Mouse (Mus musculus) hindbrain, embryonic 11.5 days (tissue): Measurements from ENCODE around the gene Dapk3. TPM values are rescaled to one million over a fixed set of nuclear protein-coding genes. Genes with fewer than 3 reads are reported as not detected.

ENCODE experiments used
- ATAC-seq: fragments of 200-750 bp; cut with Nextera tagmentation; 2 replicates; pipeline ENCODE4 v1.8.0; 2017; ENCODE audit warnings: mild to moderate bottlenecking, moderate TSS enrichment, moderate library complexity; ENCODE audit not compliant: low FRiP score
- DNase-seq: peaks from one replicate; pipeline ENCODE4 v3.0.0-alpha.2; 2015; ENCODE audit warnings: low spot score
- H3K27ac ChIP-seq: fragments of 300-500 bp; sonication (generic); 2 replicates; pipeline ENCODE4 v1.5.1; 2014; ENCODE audit warnings: mild to moderate bottlenecking, low read depth, low read length
- H3K27me3 ChIP-seq: fragments of 300-500 bp; sonication (generic); 2 replicates; pipeline ENCODE4 v1.6.1; 2014; ENCODE audit warnings: mild to moderate bottlenecking, low read length, moderate library complexity, mixed read lengths; ENCODE audit not compliant: control insufficient read depth, insufficient read depth
- H3K36me3 ChIP-seq: fragments of 300-500 bp; sonication (generic); 2 replicates; pipeline ENCODE4 v1.6.1; 2014; ENCODE audit warnings: mild to moderate bottlenecking, low read length, moderate library complexity, mixed read lengths; ENCODE audit not compliant: control insufficient read depth, insufficient read depth
- H3K4me1 ChIP-seq: fragments of 300-500 bp; sonication (generic); replicated peaks from 2 replicates; pipeline ENCODE4 v1.6.1; 2014; ENCODE audit warnings: low read length, mixed read lengths; ENCODE audit not compliant: control insufficient read depth, insufficient read depth
- H3K4me2 ChIP-seq: fragments of 300-500 bp; sonication (generic); replicated peaks from 2 replicates; pipeline ENCODE4 v1.6.1; 2014; ENCODE audit warnings: mild to moderate bottlenecking, low read depth, low read length
- H3K4me3 ChIP-seq: fragments of 300-500 bp; sonication (generic); 2 replicates; pipeline ENCODE4 v1.5.1; 2014; ENCODE audit warnings: low read depth, low read length
- H3K9ac ChIP-seq: fragments of 300-500 bp; sonication (generic); 2 replicates; pipeline ENCODE4 v1.6.1; 2014; ENCODE audit warnings: low read depth, low read length
- H3K9me3 ChIP-seq: fragments of 300-500 bp; sonication (generic); 2 replicates; pipeline ENCODE4 v1.6.1; 2016; ENCODE audit warnings: low read length; ENCODE audit not compliant: control insufficient read depth
- WGBS: fragments of 180-500 bp; shearing (Covaris S2); extraction: QIAGEN DNeasy Blood & Tissue Kit; methylation state at CpG from one replicate; pipeline ENCODE4 v1.1.7; 2014; 5-methylcytosine and 5-hydroxymethylcytosine counted together
- polyA plus RNA-seq: library from polyadenylated mRNA; unstranded; fragments of >200 nt; fragmentation: Nextera tagmentation; extraction: Ambion mirVana; gene quantifications from 2 replicates; pipeline ENCODE4 v1.2.1, GENCODE M21; 2014

The Dapk3 gene
- polyA plus RNA-seq, 1 experiment from 2014 or later = 53.3 TPM

DNA sequence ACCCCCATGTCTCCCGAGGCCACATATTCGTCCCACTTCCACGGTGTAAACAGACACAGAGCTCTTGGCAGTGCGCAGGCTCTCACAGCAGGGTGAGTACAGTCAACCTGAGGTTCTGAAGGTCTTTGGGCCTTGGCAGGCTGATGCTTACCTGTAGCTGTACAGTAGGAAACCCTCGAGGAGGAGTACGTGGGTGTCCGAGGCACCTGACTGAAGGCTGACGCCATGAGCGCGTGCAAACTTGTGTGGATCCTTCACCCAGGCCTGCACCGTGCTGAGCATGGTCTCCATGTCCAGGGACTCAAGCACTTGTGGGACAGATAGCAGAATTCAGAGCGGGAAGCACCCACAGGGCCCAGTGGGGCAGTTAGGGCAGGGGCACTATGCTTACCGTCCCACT lies 17.3 kb downstream of the Dapk3 start:
- no peaks in the 10 kb centered on the region for H3K36me3 ChIP-seq
- no peak overlapping the region for H3K27ac ChIP-seq
- H3K4me1 ChIP-seq = 0 out of 2 replicates have a peak, but pooled peaks cover 2% of the 10 kb centered on the region
- peaks cover 16% of the 10 kb centered on the region for H3K27me3 ChIP-seq
- no peak overlapping the region for H3K4me3 ChIP-seq
- WGBS = 85% methylated on average over 13 of the region's 13 CpGs
- H3K9me3 ChIP-seq = no peaks in the 10 kb centered on the region
- ATAC-seq (no peak), DNase-seq (no peak)
- no peak overlapping the region for H3K9ac ChIP-seq
- no peak overlapping the region for H3K4me2 ChIP-seq

DNA sequence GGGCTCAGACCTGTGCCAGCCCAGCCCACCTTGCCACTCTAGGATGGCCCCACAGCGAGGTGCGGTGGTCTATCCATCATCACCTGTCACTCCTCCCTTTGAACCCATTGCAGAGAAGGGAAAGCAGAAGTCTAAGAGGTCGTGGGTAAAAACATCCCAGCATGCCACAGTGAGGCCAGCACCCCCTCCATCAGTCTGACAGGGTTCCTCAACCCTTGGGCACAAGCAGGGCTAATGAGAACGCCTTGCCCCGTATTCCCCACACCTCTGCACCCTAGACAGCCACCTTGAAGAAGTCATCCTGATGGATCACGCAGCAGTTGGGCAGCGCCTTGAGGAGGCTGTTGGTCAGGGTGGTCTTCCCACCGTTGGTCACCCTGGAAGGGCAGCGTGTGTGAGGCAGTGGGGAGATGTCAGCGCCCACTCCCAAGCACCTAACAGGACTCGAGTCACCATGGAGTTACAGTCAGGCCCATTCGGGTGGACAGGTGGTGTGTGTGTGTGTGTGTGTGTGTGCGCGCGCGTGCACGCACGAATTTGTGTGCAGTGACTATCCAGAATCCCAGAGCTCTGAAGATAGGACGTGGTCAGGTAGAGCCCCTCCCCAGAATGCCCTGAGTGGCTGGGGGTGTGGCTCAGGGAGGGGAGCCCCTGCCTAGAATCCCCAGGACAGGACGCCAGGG lies 17.9 kb downstream of the Dapk3 start:
- Histone ChIP-seq H3K36me3 (no peaks in the 10 kb centered on the region), H3K9ac (no peak overlapping the region), H3K27me3 (peaks cover 10% of the 10 kb centered on the region), H3K4me3 (no peak overlapping the region), H3K4me1 (0 out of 2 replicates have a peak, but pooled peaks cover 2% of the 10 kb centered on the region), H3K4me2 (no peak overlapping the region), H3K27ac (no peak overlapping the region), H3K9me3 (no peaks in the 10 kb centered on the region)
- no peak for ATAC-seq
- DNase-seq = no peak
- 76% methylated on average over 20 of the region's 20 CpGs for whole genome bisulfite sequencing

DNA sequence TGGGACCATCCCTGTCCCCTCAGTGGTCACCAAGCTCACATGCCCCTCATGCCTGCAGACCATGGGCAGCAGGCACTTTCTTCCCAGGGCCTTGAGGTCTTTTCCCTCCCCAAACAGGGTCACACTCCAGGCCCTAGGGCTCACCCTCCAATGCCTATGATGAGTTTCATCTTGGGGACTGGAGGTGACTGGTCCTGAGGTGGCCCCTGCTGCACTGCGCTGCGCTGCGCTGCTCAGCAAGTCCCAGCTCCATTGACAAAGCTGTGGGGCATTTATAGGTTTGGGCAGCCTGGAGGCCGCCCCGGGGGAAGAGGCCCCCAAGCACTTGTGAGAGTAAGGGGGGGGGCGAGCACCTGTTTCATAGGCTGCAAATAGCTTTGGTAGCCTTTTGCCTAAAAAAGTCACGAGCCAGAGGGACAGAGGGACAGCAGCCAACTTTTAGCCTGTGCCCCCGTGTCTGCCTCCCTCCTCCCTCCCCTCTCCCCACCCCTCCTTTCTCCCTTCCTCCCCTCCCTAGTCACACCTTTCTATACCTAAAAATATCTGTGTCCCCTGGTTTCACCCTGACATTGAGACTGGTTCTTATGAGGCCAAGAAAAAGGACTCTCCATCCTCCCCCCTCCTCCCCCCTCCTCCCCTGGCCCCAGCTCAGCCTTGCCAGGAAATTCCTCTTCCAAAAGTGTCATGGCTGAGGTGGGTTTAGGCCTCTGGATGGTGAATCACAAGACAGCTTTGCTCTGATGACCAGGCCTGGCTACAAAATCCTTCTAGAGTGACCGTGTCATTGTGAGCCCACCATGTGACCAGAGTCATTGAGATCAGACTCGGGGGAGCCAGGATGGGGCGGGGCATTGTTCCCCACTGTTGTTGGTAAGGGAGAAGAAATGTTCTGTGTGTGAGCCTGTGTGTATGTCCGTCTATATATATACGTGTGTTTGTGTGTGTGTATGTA lies 19.3 kb downstream of the Dapk3 start, which contains the start of gene Nmrk2:
Gene Nmrk2, minus strand, starts transcription at position 245 of the 952 bp plus-strand sequence.
- H3K27ac ChIP-seq = no peak within 1 kb of the TSS
- 61% methylated on average over 13 of the region's 13 CpGs for WGBS

DNA sequence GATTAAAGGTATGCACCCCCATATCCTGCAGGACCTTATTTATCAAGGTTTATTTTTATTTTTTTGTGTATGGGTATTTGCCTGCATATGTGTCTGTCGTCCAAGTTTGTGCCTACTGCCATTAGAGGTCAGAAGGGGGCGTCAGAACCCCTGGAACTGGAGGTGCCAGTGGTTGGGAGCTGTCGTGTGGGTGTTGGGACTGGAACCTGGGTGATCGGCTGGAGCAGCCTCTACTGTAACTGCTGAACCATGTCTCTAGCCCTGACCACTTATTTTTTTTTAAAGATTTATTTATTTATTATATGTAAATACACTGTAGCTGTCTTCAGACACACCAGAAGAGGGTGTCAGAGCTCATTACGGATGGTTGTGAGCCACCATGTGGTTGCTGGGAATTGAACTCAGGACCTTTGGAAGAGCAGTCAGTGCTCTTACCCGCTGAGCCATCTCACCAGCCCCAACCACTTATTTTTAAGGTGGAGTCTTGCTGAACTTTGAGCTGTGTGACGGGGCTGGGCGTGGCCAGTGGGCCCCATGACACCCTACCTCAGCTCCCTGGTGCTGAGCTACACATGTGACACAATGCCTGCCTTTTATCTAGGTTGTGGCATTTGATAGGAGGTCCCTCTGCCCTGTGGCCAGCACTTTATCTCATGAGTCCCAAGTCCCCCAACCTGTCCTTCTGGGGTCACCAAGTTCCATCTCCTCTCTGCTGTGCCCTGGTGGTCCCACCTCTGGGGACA lies 20.3 kb downstream of the Dapk3 start:
- no peak overlapping the region for H3K9ac ChIP-seq
- no peak overlapping the region for H3K4me3 ChIP-seq
- 66% methylated on average over 8 of the region's 8 CpGs for WGBS
- no peaks in the 10 kb centered on the region for H3K36me3 ChIP-seq
- no peak overlapping the region for H3K4me2 ChIP-seq
- H3K27me3 ChIP-seq = no peaks in the 10 kb centered on the region; the same call in 1 of the 2 replicates
- H3K27ac ChIP-seq = no peak overlapping the region
- ATAC-seq = peak; percentile 34; the same call in 1 of the 2 replicates
- H3K9me3 ChIP-seq = no peaks in the 10 kb centered on the region
- H3K4me1 ChIP-seq = 0 out of 2 replicates have a peak, but pooled peaks cover 2% of the 10 kb centered on the region
- no peak for DNase-seq

More for the DNA sequence above, 19.3 kb downstream of the Dapk3 start, which contains the start of gene Nmrk2:
- DNase-seq (no peak), ATAC-seq (no peak)
- no peak within 1 kb of the TSS for H3K9ac ChIP-seq
- no peak within 1 kb of the TSS for H3K4me2 ChIP-seq
- H3K4me1 ChIP-seq = 0 out of 2 replicates have a peak, but pooled peaks cover 2% of the 10 kb centered on the region
- H3K36me3 ChIP-seq = no peaks in the 10 kb centered on the region
- H3K27me3 ChIP-seq = no peaks in the 10 kb centered on the region; the same call in 1 of the 2 replicates
- no peak within 1 kb of the TSS for H3K4me3 ChIP-seq
- no peaks in the 10 kb centered on the region for H3K9me3 ChIP-seq

DNA sequence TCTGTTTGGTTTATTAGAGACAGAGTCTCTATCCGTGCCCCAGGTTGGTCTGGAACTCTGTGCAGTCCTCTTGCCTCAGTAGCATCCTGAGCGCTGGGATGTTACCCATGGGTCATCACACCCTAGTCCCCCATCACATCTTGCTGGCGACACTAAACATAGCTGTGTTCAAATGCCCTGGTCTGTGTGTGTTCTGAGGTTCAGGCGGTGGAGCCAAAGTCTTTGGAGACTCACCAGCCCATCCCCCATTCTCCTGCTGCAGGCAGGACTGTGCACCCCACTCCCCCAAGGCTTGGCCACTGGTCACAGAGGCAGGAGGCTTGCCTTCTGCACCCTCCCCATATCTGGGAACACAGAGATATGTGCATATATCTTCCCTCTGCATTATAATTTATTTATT lies 21.3 kb downstream of the Dapk3 start:
- 71% methylated on average over 4 of the region's 4 CpGs for WGBS
- no peak overlapping the region for H3K27ac ChIP-seq
- H3K9me3 ChIP-seq = no peaks in the 10 kb centered on the region
- no peaks in the 10 kb centered on the region; the same call in 1 of the 2 replicates for H3K27me3 ChIP-seq
- 0 out of 2 replicates have a peak, but pooled peaks cover 2% of the 10 kb centered on the region for H3K4me1 ChIP-seq
- H3K36me3 ChIP-seq = no peaks in the 10 kb centered on the region; the same call in 1 of the 2 replicates
- no peak overlapping the region for H3K4me2 ChIP-seq
- ATAC-seq (no peak), DNase-seq (no peak)
- H3K4me3 ChIP-seq = no peak overlapping the region
- H3K9ac ChIP-seq = no peak overlapping the region

DNA sequence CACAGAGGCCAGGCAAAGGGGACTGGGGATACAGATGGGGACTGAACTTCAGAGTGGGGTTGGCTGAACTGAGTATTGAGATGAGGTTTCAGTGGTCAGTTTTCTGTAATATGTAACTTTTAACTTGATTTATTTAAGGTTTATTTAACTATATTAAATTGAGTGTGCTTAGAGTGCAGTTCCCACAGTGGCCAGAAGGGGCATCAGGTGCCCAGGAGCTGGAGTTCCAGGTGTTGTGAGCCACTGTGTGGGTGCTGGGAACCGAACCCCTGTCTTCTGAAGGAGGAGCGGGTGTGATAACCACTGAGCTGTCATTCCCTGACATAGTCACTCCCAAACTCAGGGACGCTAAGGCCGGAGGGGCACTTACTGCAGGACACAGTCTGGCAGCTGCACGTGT lies 27.3 kb downstream of the Dapk3 start:
- peaks cover 16% of the 10 kb centered on the region for H3K36me3 ChIP-seq
- H3K4me1 ChIP-seq = no peaks in the 10 kb centered on the region
- no peak overlapping the region for H3K9ac ChIP-seq
- ATAC-seq (no peak), DNase-seq (no peak)
- no peak overlapping the region for H3K4me3 ChIP-seq
- no peak overlapping the region for H3K4me2 ChIP-seq
- 100% methylated on average over 5 of the region's 5 CpGs for WGBS
- H3K27ac ChIP-seq = no peak overlapping the region
- no peaks in the 10 kb centered on the region for H3K27me3 ChIP-seq
- H3K9me3 ChIP-seq = no peaks in the 10 kb centered on the region

DNA sequence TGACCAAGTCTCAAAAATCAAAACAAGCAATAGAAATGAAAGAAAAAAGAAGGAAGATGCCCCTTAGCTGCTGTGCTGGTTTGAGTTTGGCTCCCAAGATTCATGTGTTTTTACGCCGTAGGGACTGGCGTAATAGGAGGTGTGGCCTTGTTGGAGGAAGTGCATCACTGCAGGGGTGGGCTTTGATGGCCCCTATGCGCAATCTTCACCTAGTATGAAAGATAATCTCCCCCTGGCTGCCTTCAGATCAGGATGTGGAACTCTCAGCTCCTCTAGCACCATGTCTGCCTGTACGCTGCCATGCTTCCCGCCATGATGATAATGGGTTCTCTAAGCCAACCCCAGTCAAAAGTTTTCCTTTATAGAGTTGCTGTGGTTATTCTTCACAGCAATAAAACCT lies 33.5 kb downstream of the Dapk3 start:
- ATAC-seq = no peak
- WGBS = 93% methylated on average over 6 of the region's 6 CpGs

DNA sequence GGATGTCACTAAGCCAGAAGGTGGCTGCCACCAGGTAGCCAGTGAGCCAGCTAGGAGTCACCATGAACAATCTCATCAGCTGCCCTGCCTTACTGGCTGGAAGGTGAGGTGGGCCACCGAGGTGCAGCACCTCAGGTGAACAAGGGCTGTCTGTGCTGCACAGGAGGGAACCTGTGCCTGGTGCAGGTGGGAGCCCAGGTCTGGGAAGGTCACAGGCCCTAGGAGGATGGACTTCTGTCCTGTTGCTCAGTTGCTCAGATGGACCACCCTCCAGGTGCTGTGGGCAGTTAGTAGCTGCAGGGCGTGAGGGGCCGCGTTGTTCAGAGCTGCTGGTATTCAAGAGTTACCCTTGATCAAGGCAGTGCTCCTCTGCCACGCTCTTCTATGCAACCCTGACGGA lies 34.0 kb downstream of the Dapk3 start:
- H3K36me3 ChIP-seq = peaks cover 9% of the 10 kb centered on the region
- no peak overlapping the region for H3K4me3 ChIP-seq
- H3K27ac ChIP-seq = no peak overlapping the region
- 90% methylated on average over 6 of the region's 6 CpGs for WGBS
- ATAC-seq (no peak), DNase-seq (no peak)
- H3K4me2 ChIP-seq = no peak overlapping the region
- H3K27me3 ChIP-seq = no peaks in the 10 kb centered on the region
- H3K9ac ChIP-seq = no peak overlapping the region
- no peaks in the 10 kb centered on the region for H3K4me1 ChIP-seq
- H3K9me3 ChIP-seq = no peaks in the 10 kb centered on the region

More for the DNA sequence above, 33.5 kb downstream of the Dapk3 start:
- Histone ChIP-seq H3K9me3 (no peaks in the 10 kb centered on the region), H3K27ac (no peak overlapping the region), H3K4me1 (no peaks in the 10 kb centered on the region), H3K4me2 (no peak overlapping the region), H3K27me3 (no peaks in the 10 kb centered on the region), H3K9ac (no peak overlapping the region), H3K4me3 (no peak overlapping the region), H3K36me3 (peaks cover 12% of the 10 kb centered on the region)
- DNase-seq = no peak
